Mouse (Mus musculus) skeletal muscle tissue, postnatal 0 days (tissue): ENCODE measurements around the gene Nobox. TPM values are rescaled to one million over a fixed set of nuclear protein-coding genes. Genes with fewer than 3 reads are reported as not detected.

Experiments used
- polyA plus RNA-seq: library from polyadenylated mRNA; unstranded; fragments of >200 nt; fragmentation: Nextera tagmentation; extraction: Ambion mirVana; gene quantifications from 2 replicates; pipeline ENCODE4 v1.2.1, GENCODE M21; 2015

The Nobox gene
- polyA plus RNA-seq = 0.21 TPM in 1 of 2 replicates, not detected in the other

GRCm38 (mm10) chr6:43309454-43309853 lies at the start of gene Nobox:
Gene Nobox, minus strand, starts transcription at chr6:43309554.

GRCm38 (mm10) chr6:43265363-43266041 lies 43.9 kb downstream of the Nobox start, which contains the start of gene Arhgef5:
Gene Arhgef5, plus strand, starts transcription at chr6:43265582.

Other genes with a start within 250 kb of the Nobox start
- gene Olfr441, start 203.2 kb downstream of the Nobox start, polyA plus RNA-seq = not detected in 2 replicates
- gene Olfr237-ps1, start 163.0 kb downstream of the Nobox start, polyA plus RNA-seq = not detected in 2 replicates
- gene Olfr437, start 146.3 kb downstream of the Nobox start, polyA plus RNA-seq = not detected in 2 replicates
- not detected in 2 replicates for gene Olfr13, start 137.4 kb downstream of the Nobox start, polyA plus RNA-seq
- gene Olfr435, start 112.4 kb downstream of the Nobox start, polyA plus RNA-seq = not detected in 2 replicates
- not detected in 2 replicates for gene Olfr434, start 96.5 kb downstream of the Nobox start, polyA plus RNA-seq
- gene Olfr47, start 78.0 kb downstream of the Nobox start, polyA plus RNA-seq = not detected in 2 replicates
- 2.2 and 2.3 TPM in 2 replicates for gene Arhgef5, start 44.0 kb downstream of the Nobox start, polyA plus RNA-seq